Mouse (Mus musculus): Measurements from ENCODE around the gene Dnajc30.
"Not testable (repeated sequence)": the region's sequence is repeated elsewhere in the genome, so short reads cannot be mapped to it uniquely, and the experiment has no call there.

Dnajc30 gene

GRCm38 (mm10) chr5:135063629-135064381, at the start of gene Dnajc30:
Gene Dnajc30 (plus strand): TSS chr5:135064202.
- DNase-seq (ENCODE audit: low read depth, low spot score) = peak; percentile 97

- peak; percentile 60 for DNase-seq (ENCODE audit: low read depth, low spot score)
These were observed 48.5 kb upstream of the Dnajc30 start for GRCm38 (mm10) chr5:135015497-135015896.

GRCm38 (mm10) chr5:135016224-135016759, 47.7 kb upstream of the Dnajc30 start:
- DNase-seq (ENCODE audit: low read depth, low spot score) = no peak

GRCm38 (mm10) chr5:135021814-135022213, 42.2 kb upstream of the Dnajc30 start:
- DNase-seq (ENCODE audit: low read depth, low spot score) = no peak

- DNase-seq (ENCODE audit: low read depth, low spot score) = no peak
These were observed 40.4 kb upstream of the Dnajc30 start, which contains the start of gene Stx1a for GRCm38 (mm10) chr5:135023344-135024173. Gene Stx1a (plus strand): TSS chr5:135023482.

- no peak for DNase-seq (ENCODE audit: low read depth, low spot score)
These were observed 39.3 kb upstream of the Dnajc30 start for GRCm38 (mm10) chr5:135024665-135025224.

- DNase-seq (ENCODE audit: low read depth, low spot score) = no peak
These were observed 38.1 kb upstream of the Dnajc30 start for GRCm38 (mm10) chr5:135025899-135026298.

GRCm38 (mm10) chr5:135029007-135029854, 34.8 kb upstream of the Dnajc30 start:
- DNase-seq (ENCODE audit: low read depth, low spot score) = no peak

- DNase-seq (ENCODE audit: low read depth, low spot score) = no peak
These were observed 31.4 kb upstream of the Dnajc30 start for GRCm38 (mm10) chr5:135032581-135032980.

- no peak for DNase-seq (ENCODE audit: low read depth, low spot score)
These were observed 29.4 kb upstream of the Dnajc30 start for GRCm38 (mm10) chr5:135034593-135034992.

GRCm38 (mm10) chr5:135035608-135036359, 28.2 kb upstream of the Dnajc30 start:
- DNase-seq (ENCODE audit: low read depth, low spot score) = no peak

- no peak for DNase-seq (ENCODE audit: low read depth, low spot score)
These were observed 26.1 kb upstream of the Dnajc30 start for GRCm38 (mm10) chr5:135037946-135038345.

GRCm38 (mm10) chr5:135039541-135039940, 24.5 kb upstream of the Dnajc30 start:
- DNase-seq (ENCODE audit: low read depth, low spot score) = no peak

GRCm38 (mm10) chr5:135040059-135040458, 23.9 kb upstream of the Dnajc30 start:
- DNase-seq (ENCODE audit: low read depth, low spot score) = no peak

- DNase-seq (ENCODE audit: low read depth, low spot score) = no peak
These were observed 23.2 kb upstream of the Dnajc30 start for GRCm38 (mm10) chr5:135040777-135041176.

GRCm38 (mm10) chr5:135042105-135042788, 21.8 kb upstream of the Dnajc30 start:
- no peak for DNase-seq (ENCODE audit: low read depth, low spot score)

- DNase-seq (ENCODE audit: low read depth, low spot score) = no peak
These were observed 19.4 kb upstream of the Dnajc30 start for GRCm38 (mm10) chr5:135044575-135044974.

- no peak for DNase-seq (ENCODE audit: low read depth, low spot score)
These were observed 15.5 kb upstream of the Dnajc30 start for GRCm38 (mm10) chr5:135048539-135048938.

- not testable (repeated sequence) for DNase-seq (ENCODE audit: low read depth, low spot score)
These were observed 14.7 kb upstream of the Dnajc30 start for GRCm38 (mm10) chr5:135049268-135049667.

- no peak for DNase-seq (ENCODE audit: low read depth, low spot score)
These were observed 10.6 kb upstream of the Dnajc30 start for GRCm38 (mm10) chr5:135053356-135053755.
